Mouse (Mus musculus) liver, postnatal 0 days (tissue): ENCODE data around the gene Trappc10. TPM values are rescaled to one million over a fixed set of nuclear protein-coding genes. Genes with fewer than 3 reads are reported as not detected.
A peak's percentile ranks its signal among the peaks of the same experiment; 100 is the strongest.

ENCODE experiments used
- ATAC-seq: fragments of 200-750 bp; cut with Nextera tagmentation; 2 replicates; pipeline ENCODE4 v1.8.0; 2017; ENCODE audit warnings: mild to moderate bottlenecking, moderate library complexity
- DNase-seq: peaks from one replicate; pipeline ENCODE4 v3.0.0-alpha.2; 2016
- H3K27ac ChIP-seq: fragments of 300-500 bp; sonication (generic); 2 replicates; pipeline ENCODE4 v1.5.1; 2014; ENCODE audit warnings: antibody characterized with exemption, moderate library complexity, mild to moderate bottlenecking, low read depth
- H3K27me3 ChIP-seq: fragments of 300-500 bp; sonication (generic); 2 replicates; pipeline ENCODE4 v1.6.1; 2014; ENCODE audit warnings: low read length, control low read depth, mixed read lengths; ENCODE audit not compliant: insufficient read depth
- H3K36me3 ChIP-seq: fragments of 300-500 bp; sonication (generic); replicated peaks from 2 replicates; pipeline ENCODE4 v1.6.1; 2014; ENCODE audit warnings: mild to moderate bottlenecking, control low read depth, low read length, moderate library complexity, mixed read lengths; ENCODE audit not compliant: insufficient read depth
- H3K4me1 ChIP-seq: fragments of 300-500 bp; sonication (generic); 2 replicates; pipeline ENCODE4 v1.6.1; 2014; ENCODE audit warnings: antibody characterized with exemption, mild to moderate bottlenecking, control low read depth; ENCODE audit not compliant: insufficient read depth
- H3K4me2 ChIP-seq: fragments of 300-500 bp; sonication (generic); 2 replicates; pipeline ENCODE4 v1.6.1; 2014; ENCODE audit warnings: low read depth, mild to moderate bottlenecking, low read length, moderate library complexity, mixed read lengths
- H3K4me3 ChIP-seq: fragments of 300-500 bp; sonication (generic); 2 replicates; pipeline ENCODE4 v1.5.1; 2014; ENCODE audit warnings: low read depth, low read length
- H3K9ac ChIP-seq: fragments of 300-500 bp; sonication (generic); replicated peaks from 2 replicates; pipeline ENCODE4 v1.6.1; 2014; ENCODE audit warnings: mild to moderate bottlenecking, moderate library complexity
- H3K9me3 ChIP-seq: fragments of 300-500 bp; sonication (generic); 2 replicates; pipeline ENCODE4 v1.6.1; 2016; ENCODE audit warnings: mild to moderate bottlenecking, control low read depth, low read length, mixed read lengths
- CTCF ChIP-seq: sonication (generic); IDR thresholded peaks from 2 replicates; pipeline ENCODE4 v1.5.1; 2016; ENCODE audit warnings: antibody characterized with exemption, low read depth
- EP300 ChIP-seq: IDR thresholded peaks from 2 replicates; pipeline ENCODE4 v1.6.1; 2016; ENCODE audit warnings: antibody characterized with exemption, low read depth, mild to moderate bottlenecking
- WGBS: fragments of 180-500 bp; shearing (Covaris S2); extraction: QIAGEN DNeasy Blood & Tissue Kit; methylation state at CpG from one replicate; pipeline ENCODE4 v1.1.7; 2014; ENCODE audit not compliant: insufficient replicate concordance; 5-methylcytosine and 5-hydroxymethylcytosine counted together
- polyA plus RNA-seq: library from polyadenylated mRNA; unstranded; fragments of >200 nt; fragmentation: Nextera tagmentation; extraction: Ambion mirVana; gene quantifications from 2 replicates; pipeline ENCODE4 v1.2.1, GENCODE M21; 2015

The Trappc10 gene
- polyA plus RNA-seq, 1 experiment from 2014 or later: 14.7 TPM

DNA sequence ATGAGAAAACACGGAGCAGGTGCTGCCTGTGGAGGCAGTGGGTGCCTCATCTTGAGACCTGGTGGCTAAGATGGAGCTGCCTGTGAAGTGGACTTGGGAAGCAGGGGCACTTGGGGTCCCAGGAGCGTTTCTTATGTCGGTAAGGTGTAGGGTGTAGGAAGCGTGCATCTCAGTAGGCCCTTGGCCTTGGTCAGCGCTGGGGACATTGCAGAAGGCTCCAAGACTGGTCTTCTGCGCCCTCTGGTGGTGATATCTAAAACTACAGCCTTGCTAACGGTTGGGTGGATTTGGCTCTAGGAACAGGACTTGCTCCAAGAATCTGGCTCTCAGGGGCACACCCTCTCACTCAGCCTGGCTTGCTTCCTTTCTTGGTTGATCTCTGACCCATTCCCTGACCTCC, 84.5 kb downstream of the Trappc10 start:
- peak overlapping the region; percentile 37; the same call in 1 of the 2 replicates for H3K27ac ChIP-seq
- WGBS: 4% methylated on average over 7 of the region's 7 CpGs
- H3K4me2 ChIP-seq: peak overlapping the region; percentile 58
- peak; percentile 74 for ATAC-seq
- H3K27me3 ChIP-seq: no peaks in the 10 kb centered on the region
- peak overlapping the region; percentile 26 for H3K9ac ChIP-seq
- H3K36me3 ChIP-seq: peaks cover 20% of the 10 kb centered on the region
- H3K4me3 ChIP-seq: 0 out of 2 replicates have a peak overlapping the region, but pooled peaks have one; percentile 24
- H3K4me1 ChIP-seq: peaks cover 6% of the 10 kb centered on the region
- no peaks in the 10 kb centered on the region for H3K9me3 ChIP-seq
- DNase-seq: peak; percentile 85
- TF ChIP-seq CTCF (peak; percentile 98), EP300 (no peak)

DNA sequence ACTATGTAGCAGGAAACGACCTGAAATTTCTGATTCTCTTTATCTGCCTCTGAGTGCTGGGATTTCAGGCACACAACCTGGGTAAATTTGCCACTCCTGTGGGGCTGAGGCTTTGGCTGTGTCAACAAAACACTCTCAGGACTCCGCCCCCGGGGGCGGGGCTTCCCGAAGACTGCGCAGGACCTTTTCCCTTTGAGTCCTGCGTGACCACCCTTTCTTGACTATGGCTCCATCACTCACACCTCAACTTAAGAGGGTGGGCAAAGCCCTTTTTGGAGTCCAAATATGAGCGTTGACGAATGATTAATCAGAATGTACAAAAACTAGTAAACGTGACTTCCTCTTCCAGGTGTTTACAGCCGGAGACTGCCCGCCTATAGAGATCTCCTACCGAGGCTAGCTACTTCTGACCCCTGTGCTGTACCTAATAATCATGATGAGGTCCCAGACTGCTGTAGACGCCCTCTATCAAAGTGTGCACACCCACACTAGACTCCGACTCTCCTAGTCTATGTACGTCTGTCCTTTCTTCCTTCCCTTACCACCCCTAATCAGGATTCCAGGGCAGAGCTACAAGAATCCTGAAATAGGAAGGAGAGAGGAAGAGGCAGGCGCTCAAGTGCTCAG, 85.1 kb downstream of the Trappc10 start:
- Histone ChIP-seq H3K9me3 (no peaks in the 10 kb centered on the region), H3K27me3 (no peaks in the 10 kb centered on the region), H3K36me3 (peaks cover 15% of the 10 kb centered on the region), H3K4me2 (peak overlapping the region; percentile 58), H3K27ac (peak overlapping the region; percentile 37; the same call in 1 of the 2 replicates), H3K9ac (peak overlapping the region; percentile 26), H3K4me1 (peaks cover 6% of the 10 kb centered on the region), H3K4me3 (peak overlapping the region; percentile 24; the same call in 1 of the 2 replicates)
- TF ChIP-seq CTCF (no peak), EP300 (no peak)
- 8% methylated on average over 17 of the region's 17 CpGs for WGBS
- DNase-seq (peak; percentile 76), ATAC-seq (peak; percentile 32)

DNA sequence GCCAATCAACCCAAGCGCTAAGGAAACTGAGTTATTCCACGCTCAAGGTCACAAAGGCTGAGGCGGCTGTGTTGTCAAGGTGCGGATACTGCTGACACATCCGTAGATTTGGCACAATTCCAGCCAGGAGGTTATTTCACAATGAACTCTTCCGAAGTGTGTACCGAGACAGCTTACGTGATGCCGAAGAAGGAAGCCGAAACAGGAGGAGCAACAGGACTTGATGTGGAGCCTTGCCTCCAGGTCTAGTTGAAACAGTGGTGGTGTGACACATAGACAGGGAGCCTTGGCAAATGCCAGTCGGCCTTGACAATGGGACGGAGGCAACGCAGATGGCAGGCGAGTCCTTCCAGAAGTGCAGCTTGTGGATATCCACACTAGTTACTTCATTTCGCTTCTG, 86.4 kb downstream of the Trappc10 start:
- H3K4me3 ChIP-seq: no peak overlapping the region

DNA sequence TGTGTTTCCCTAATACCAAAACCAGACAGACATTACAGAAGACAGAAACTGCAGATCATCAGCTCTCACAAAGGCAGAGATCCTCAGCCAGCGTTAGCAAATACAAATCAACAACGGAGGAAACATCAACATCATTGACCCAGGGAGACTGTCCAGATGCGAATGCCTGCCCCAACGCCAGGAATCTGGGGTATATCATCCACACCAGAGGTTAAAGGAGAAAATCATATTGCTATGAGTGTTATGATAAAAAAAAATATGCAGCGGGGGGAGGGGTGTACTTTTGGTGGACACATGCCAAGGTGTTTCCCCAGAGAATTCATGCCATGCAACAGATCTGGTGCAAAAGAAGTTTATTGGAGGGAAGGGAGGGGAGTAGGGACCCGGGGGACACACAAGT, 87.5 kb downstream of the Trappc10 start:
- H3K4me2 ChIP-seq: no peak overlapping the region
- no peak overlapping the region for H3K9ac ChIP-seq
- no peak for DNase-seq
- no peak overlapping the region for H3K4me3 ChIP-seq
- no peak for ATAC-seq
- peaks cover 6% of the 10 kb centered on the region for H3K4me1 ChIP-seq
- WGBS: 63% methylated on average over 6 of the region's 6 CpGs
- no peaks in the 10 kb centered on the region for H3K27me3 ChIP-seq
- no peaks in the 10 kb centered on the region for H3K36me3 ChIP-seq
- no peak for TF ChIP-seq CTCF
- TF ChIP-seq EP300: no peak
- H3K9me3 ChIP-seq: no peaks in the 10 kb centered on the region
- H3K27ac ChIP-seq: no peak overlapping the region

More for the DNA sequence above, 86.4 kb downstream of the Trappc10 start:
- Histone ChIP-seq H3K9me3 (no peaks in the 10 kb centered on the region), H3K27ac (no peak overlapping the region), H3K27me3 (no peaks in the 10 kb centered on the region), H3K4me2 (no peak overlapping the region), H3K36me3 (peaks cover 8% of the 10 kb centered on the region; the same call in 1 of the 2 replicates), H3K4me1 (peaks cover 6% of the 10 kb centered on the region), H3K9ac (no peak overlapping the region)
- TF ChIP-seq CTCF: no peak
- TF ChIP-seq EP300: no peak
- ATAC-seq: no peak
- no peak for DNase-seq
- WGBS: 81% methylated on average over 15 of the region's 15 CpGs

- WGBS: 39% methylated on average over 10 of the region's 10 CpGs
- DNase-seq (no peak), ATAC-seq (peak; percentile 37)
- H3K4me1 ChIP-seq: peaks cover 10% of the 10 kb centered on the region
- H3K4me3 ChIP-seq: no peak overlapping the region
- H3K4me2 ChIP-seq: peak overlapping the region; percentile 8; the same call in 1 of the 2 replicates
- H3K27me3 ChIP-seq: no peaks in the 10 kb centered on the region
- no peak for TF ChIP-seq CTCF
- 0 out of 2 replicates have a peak, but pooled peaks have one; percentile 22 for TF ChIP-seq EP300
- H3K36me3 ChIP-seq: no peaks in the 10 kb centered on the region
- H3K27ac ChIP-seq: peak overlapping the region; percentile 76
- no peak overlapping the region for H3K9ac ChIP-seq
- H3K9me3 ChIP-seq: no peaks in the 10 kb centered on the region
Observed at GRCm38 (mm10) chr10:78148834-78149766, 95.3 kb downstream of the Trappc10 start.

- no peak for DNase-seq
- H3K9me3 ChIP-seq: no peaks in the 10 kb centered on the region
- H3K4me3 ChIP-seq: no peak overlapping the region
- H3K4me1 ChIP-seq: peaks cover 17% of the 10 kb centered on the region
- no peaks in the 10 kb centered on the region for H3K27me3 ChIP-seq
- ATAC-seq: no peak
- H3K4me2 ChIP-seq: no peak overlapping the region
- no peaks in the 10 kb centered on the region for H3K36me3 ChIP-seq
- TF ChIP-seq CTCF (no peak), EP300 (no peak)
- WGBS: 67% methylated on average over 4 of the region's 4 CpGs
- no peak overlapping the region for H3K9ac ChIP-seq
- peak overlapping the region; percentile 76 for H3K27ac ChIP-seq
Observed at GRCm38 (mm10) chr10:78147908-78148441, 96.5 kb downstream of the Trappc10 start.
